Mouse (Mus musculus) right cerebral cortex, postnatal 10 days (tissue): ENCODE measurements around the gene Tiam1.

Source experiments
- DNase-seq, 2 experiments: peaks; one replicate each; pipeline ENCODE4 v3.0.0; 2021; ENCODE audit warnings: low spot score in 2 of 2

Gene Tiam1

GRCm38 (mm10) chr16:90143760-90144516, at the start of gene Tiam1:
Tiam1 (minus strand) TSS chr16:90143769.
- DNase-seq, result peak; percentile 99

GRCm38 (mm10) chr16:90191289-90191688, 47.7 kb upstream of the Tiam1 start:
- no peak for DNase-seq

DNA sequence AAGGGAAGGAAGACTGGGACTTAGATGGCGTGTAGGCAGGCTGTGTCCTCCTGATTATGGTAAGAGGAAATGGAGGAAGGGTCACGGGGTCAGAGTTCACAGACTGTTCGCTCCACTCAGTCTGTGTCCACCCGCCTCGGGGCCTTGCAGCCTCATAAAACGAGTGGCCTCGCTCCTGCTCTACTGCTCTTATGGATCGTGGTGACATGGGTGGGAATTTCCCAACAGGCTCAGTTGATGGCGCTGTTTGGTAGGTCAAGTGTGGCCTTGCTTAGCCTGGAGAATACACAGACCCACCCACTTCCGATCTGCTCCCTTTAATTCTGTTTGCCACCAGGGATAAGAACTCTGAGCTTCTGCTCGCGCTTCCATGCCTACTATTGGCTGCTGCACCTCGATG, 43.9 kb upstream of the Tiam1 start:
- DNase-seq, result peak in 1 of 2 experiments; percentile 33

DNA sequence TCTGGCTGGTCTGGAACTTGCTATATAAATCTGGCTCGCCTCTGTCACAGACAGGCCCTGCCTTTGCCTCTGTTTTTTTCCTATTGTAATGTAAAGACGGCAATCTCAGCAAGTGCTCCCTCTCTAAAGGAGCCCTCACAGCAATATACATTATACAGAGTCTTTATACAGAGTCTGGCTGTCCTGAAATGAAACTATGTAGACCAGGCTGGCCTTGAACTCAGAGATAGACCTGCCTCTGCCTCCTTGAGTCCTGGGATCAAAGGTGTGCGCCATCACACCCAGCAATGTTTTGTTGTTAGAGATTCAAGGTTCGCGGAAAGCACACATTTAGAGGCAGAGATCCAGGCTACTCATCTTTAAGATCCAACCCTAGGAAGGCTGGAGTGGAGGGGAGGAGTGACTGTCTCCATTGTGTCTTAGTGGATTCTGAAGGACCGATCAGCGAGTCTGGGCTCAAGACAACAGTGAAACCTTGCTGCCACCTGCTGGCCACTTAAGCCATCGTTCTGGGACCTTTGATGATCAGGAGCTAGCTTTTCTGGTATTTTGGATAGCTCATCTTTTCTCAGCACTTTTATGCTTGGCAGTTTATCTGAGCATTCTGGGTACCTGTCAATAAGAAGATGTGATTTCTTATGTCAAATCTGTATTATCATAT, 42.5 kb upstream of the Tiam1 start:
- peak; percentile 90 to 91 for DNase-seq

DNA sequence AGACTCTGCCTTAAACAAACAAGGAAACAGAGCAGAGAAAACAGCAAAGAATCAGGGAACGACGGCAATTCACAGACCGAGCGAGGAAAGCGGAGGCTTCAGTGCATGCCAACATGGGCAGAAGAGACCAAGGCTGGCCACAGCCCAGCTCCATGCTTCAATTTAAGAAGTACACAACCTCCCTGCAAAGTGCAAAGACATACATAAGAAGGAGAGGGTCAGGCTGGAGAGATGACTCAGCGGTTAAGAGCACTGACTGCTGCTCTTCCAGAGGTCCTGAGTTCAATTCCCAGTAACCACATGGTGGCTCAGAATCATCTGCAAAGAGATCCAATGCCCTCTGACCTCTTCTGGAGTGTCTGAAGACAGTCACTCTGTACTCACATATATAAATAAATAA, 40.6 kb upstream of the Tiam1 start:
- DNase-seq, result no peak

DNA sequence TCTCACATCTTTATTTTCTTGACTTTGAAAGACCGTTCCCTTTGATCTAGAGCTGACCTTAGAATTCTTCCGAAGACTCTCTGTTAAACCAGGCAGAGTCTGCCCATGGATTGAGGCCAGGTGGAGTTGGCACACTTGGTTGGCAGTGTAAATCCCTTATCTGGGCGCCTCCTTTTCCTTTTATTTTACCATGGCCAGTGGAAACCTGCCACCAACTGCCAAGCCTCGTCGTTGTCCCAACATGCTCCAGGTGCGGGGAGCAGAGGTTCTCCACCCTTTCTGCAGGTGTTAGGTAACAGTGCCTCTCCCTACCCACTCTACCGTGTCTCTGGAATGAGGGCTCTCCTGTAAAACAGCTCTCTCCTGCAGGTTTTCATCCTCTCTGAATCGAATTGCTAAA, 38.1 kb upstream of the Tiam1 start:
- DNase-seq, result peak in 1 of 2 experiments; percentile 24

GRCm38 (mm10) chr16:90180975-90181374, 37.4 kb upstream of the Tiam1 start:
- no peak for DNase-seq

DNA sequence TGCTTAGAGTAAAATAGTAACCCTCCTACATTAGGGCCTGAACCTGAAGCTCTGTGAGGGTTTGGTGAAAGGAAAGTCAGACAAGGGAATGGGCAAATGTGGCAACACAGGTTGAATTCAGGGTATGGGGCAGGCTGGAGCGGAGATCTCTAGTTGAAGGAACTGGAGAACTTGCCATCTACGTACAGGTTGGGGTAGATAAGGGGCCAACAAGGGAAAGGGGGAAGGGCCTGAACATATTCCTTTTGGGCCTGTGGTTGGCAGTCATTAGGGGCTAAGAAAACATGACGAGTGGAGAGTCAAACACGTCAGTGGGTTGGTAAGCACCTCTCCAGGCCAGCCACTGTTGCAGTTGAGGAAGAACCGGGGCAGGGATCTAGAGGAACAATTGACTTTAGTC, 36.3 kb upstream of the Tiam1 start:
- peak in 1 of 2 experiments; percentile 14 for DNase-seq

- DNase-seq, result peak in 1 of 2 experiments; percentile 14
Measured at GRCm38 (mm10) chr16:90178404-90178803, 34.8 kb upstream of the Tiam1 start.

DNA sequence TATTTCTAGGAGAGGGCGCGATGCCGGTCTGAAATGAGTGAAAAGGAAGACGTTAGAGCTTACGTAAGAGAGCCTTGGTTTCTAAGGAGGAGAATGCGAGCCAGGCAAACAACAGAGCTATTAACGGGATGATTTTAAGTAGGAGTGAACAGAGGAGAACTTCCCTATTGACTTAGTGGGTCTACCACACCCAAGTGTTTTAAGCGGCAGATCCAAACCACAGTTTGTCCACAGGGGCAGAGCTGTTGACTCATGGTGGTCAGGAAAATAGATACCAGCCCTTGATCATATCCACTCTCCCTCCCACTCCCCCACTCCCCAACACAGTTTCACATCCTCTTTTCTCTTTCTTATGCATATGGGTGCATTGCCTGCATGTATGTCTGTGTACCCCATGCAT, 33.9 kb upstream of the Tiam1 start:
- no peak for DNase-seq

GRCm38 (mm10) chr16:90176472-90176871, 32.9 kb upstream of the Tiam1 start:
- peak; percentile 74 to 88 for DNase-seq

DNA sequence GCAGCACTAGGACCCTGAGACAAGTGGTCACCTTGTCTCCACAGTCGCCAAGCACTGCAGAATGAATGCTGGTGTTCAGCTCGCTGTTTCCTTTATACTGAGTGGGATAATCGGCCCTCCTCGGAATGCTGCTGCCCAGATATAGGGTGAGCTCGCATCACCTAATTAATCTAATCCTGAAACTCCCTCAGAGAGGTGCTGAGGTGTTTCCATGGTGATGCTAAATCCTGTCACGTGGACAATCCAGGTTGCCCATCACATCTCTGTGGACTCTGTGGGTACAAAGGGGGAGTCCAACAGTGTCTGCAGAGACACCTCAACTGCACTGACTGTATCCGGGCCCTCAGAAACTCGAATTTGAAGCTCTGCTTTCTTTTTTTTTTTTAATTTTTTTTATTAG, 27.8 kb upstream of the Tiam1 start:
- peak in 1 of 2 experiments; percentile 20 for DNase-seq

- peak in 1 of 2 experiments; percentile 17 for DNase-seq
Measured at GRCm38 (mm10) chr16:90170676-90171075, 27.1 kb upstream of the Tiam1 start.

GRCm38 (mm10) chr16:90169863-90170630, 26.5 kb upstream of the Tiam1 start:
- peak; percentile 34 to 62 for DNase-seq

- peak; percentile 76 to 84 for DNase-seq
Measured at GRCm38 (mm10) chr16:90167646-90168045, 24.1 kb upstream of the Tiam1 start.

- DNase-seq, result no peak
Measured at GRCm38 (mm10) chr16:90165435-90165834, 21.9 kb upstream of the Tiam1 start.

GRCm38 (mm10) chr16:90164942-90165341, 21.4 kb upstream of the Tiam1 start:
- DNase-seq, result no peak

DNA sequence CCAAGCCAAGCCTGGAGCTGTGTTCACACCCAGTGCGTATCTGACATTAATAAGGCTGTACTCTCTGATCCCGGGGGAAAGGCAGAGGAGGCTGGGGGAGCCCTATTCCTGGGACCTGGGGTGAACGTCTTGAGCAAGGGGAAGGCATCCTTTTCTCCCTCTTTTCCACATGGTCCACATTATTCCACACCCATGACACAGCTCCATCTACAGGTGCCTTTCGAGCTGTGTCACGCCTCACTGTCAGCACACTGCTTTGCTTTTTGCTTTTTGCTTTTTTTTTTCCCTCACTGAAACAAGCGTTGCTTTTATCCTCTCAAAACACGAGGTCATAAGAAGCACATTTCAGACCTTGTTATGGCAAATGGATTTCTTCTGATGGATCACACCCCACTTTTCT, 11.5 kb upstream of the Tiam1 start:
- no peak for DNase-seq

DNA sequence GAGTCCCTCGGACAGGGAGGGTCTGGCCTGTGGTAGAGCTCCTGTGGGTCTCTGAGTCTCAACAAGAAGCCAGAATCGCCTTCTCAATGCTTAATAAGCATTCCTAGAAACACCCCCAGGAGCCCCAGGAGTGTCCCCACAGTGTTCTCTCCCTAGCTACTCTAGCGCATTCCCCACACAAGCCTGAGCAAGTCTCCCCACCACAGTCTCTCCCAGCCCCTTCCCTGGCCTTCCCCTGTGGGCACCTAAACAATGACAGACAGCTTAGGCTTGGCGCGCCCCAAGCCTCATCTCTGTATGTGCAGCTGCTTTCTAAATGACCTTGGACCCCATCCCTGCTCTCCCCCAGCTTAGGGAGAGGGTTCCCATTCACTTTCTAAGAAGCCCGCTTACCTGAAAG, 7.3 kb upstream of the Tiam1 start:
- no peak for DNase-seq

DNA sequence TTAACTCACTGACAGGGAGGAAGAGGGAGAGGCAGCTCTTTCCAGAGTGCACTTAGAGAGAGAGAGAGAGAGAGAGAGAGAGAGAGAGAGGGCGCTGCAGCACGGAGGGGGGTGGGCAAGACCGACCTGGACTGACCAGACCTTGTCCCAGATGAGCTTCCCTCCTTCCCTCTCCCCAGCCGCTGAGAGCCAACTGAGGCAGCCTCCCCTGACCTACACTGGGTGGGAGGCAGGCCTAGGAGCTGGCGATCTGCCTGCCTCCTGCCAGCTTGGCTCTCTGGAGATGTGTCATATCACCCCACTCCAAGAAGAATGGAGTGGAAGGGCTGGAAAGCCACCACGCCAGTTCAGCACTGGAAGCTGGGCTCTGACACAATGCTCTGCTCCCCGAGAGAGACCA, 6.6 kb upstream of the Tiam1 start:
- no peak for DNase-seq

DNA sequence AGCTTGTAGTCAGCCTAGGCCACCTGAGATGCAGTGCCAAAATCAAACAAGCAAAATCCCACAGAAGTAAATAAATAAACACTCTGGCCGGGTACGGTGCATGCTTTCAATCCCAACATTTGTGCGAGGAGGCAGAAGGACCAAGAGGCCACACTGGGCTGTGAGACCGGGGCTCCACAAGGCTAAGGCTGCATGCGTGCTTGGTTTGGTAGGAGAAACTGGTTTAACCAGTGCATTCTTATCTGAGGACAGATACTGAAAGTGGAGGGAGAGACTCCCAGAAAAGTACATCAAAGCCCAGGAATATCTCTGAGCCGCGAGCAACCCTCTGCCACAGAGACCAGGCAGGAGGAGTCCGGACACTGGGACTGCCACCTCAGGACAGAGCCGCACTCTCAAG, 5.8 kb upstream of the Tiam1 start:
- no peak for DNase-seq

DNA sequence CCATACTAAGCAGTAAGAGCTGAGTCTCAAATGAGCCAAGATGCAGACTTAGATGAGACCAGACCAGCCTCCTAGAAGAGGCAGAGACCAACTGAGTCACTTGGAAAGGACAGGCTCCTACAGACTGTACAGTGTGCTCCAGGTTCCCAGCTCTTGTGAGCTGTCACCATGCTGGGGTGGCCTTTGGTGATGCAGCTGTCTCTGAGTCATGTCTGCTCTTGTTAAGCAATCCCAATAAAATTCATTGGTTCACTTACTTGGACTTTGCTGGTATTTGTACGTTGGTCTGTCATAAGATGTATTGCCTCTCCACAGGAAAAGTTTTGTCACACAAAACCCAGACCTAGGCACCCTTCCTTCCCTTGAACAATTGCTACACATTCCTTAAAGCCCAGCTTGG, 1.7 kb upstream of the Tiam1 start:
- no peak for DNase-seq

DNA sequence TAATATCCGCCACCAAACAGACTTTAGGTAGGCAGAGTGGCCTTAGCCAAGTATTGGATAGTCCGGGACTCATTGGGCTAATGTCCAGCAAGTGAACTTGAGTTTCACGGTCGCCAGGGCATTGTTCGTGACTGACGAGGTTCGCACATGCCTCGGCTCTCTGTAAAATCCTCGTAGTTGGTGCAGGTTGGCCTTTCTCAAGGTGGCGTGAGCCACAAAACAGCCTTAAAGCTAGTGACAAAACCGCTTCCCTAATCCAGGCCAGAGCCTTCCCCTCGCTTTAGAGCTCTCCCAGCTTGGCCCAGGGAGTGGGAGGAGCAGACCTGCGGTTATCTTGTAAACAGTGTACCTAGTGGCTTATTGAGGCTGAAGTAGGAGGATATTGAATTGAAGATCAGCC, 972 bp upstream of the Tiam1 start:
- no peak for DNase-seq
